Mouse (Mus musculus) kidney, postnatal 0 days (tissue): Measurements from ENCODE around the gene Clpp. TPM values are rescaled to one million over a fixed set of nuclear protein-coding genes. Genes with fewer than 3 reads are reported as not detected.

Experiments used
- ATAC-seq: fragments of 200-750 bp; cut with Nextera tagmentation; replicated peaks from 2 replicates; pipeline ENCODE4 v1.8.0; 2017; ENCODE audit warnings: low read depth, moderate number of reproducible peaks, moderate TSS enrichment, moderate library complexity; ENCODE audit not compliant: low FRiP score
- DNase-seq: peaks from one replicate; pipeline ENCODE4 v3.0.0-alpha.2; 2016; ENCODE audit warnings: low spot score
- H3K27ac ChIP-seq: fragments of 300-500 bp; sonication (generic); 2 replicates; pipeline ENCODE4 v1.5.1; 2014; ENCODE audit warnings: mild to moderate bottlenecking
- H3K27me3 ChIP-seq: fragments of 300-500 bp; sonication (generic); 2 replicates; pipeline ENCODE4 v1.6.1; 2014; ENCODE audit warnings: low read length, mixed read lengths; ENCODE audit not compliant: insufficient read depth
- H3K36me3 ChIP-seq: fragments of 300-500 bp; sonication (generic); 2 replicates; pipeline ENCODE4 v1.6.1; 2014; ENCODE audit warnings: low read length, mixed read lengths; ENCODE audit not compliant: insufficient read depth
- H3K4me1 ChIP-seq: fragments of 300-500 bp; sonication (generic); replicated peaks from 2 replicates; pipeline ENCODE4 v1.6.1; 2014; ENCODE audit warnings: antibody characterized with exemption, low read length, mixed read lengths; ENCODE audit not compliant: insufficient read depth
- H3K4me2 ChIP-seq: fragments of 300-500 bp; sonication (generic); 2 replicates; pipeline ENCODE4 v1.6.1; 2014; ENCODE audit warnings: mild to moderate bottlenecking, low read length, moderate library complexity, mixed read lengths
- H3K4me3 ChIP-seq: fragments of 300-500 bp; sonication (generic); replicated peaks from 2 replicates; pipeline ENCODE4 v1.5.1; 2014; ENCODE audit warnings: low read depth, low read length
- H3K9ac ChIP-seq: fragments of 300-500 bp; sonication (generic); 2 replicates; pipeline ENCODE4 v1.6.1; 2014; ENCODE audit warnings: low read depth, low read length
- H3K9me3 ChIP-seq: fragments of 300-500 bp; sonication (generic); replicated peaks from 2 replicates; pipeline ENCODE4 v1.6.1; 2016; ENCODE audit warnings: low read length, inconsistent platforms, mixed read lengths
- CTCF ChIP-seq: IDR thresholded peaks from 2 replicates; pipeline ENCODE4 v1.5.1; 2016; ENCODE audit warnings: antibody characterized with exemption, low read depth, mild to moderate bottlenecking, moderate library complexity
- WGBS: fragments of 180-500 bp; shearing (Covaris S2); extraction: QIAGEN DNeasy Blood & Tissue Kit; methylation state at CpG from one replicate; pipeline ENCODE4 v1.1.7; 2014; 5-methylcytosine and 5-hydroxymethylcytosine counted together
- polyA plus RNA-seq: library from polyadenylated mRNA; unstranded; fragments of >200 nt; fragmentation: Nextera tagmentation; extraction: Ambion mirVana; gene quantifications from 2 replicates; pipeline ENCODE4 v1.2.1, GENCODE M21; 2015

The Clpp gene
- polyA plus RNA-seq, 1 experiment from 2014 or later, result 145 TPM

GRCm38 (mm10) chr17:57003994-57004393 is 13.9 kb downstream of the Clpp start:
- no peak overlapping the region for H3K4me3 ChIP-seq
- WGBS, result 92% methylated on average over 7 of the region's 7 CpGs
- H3K9me3 ChIP-seq, result no peaks in the 10 kb centered on the region
- DNase-seq (no peak), ATAC-seq (no peak)
- H3K27ac ChIP-seq, result no peak overlapping the region
- no peaks in the 10 kb centered on the region for H3K4me1 ChIP-seq
- TF ChIP-seq CTCF, result no peak
- no peaks in the 10 kb centered on the region for H3K27me3 ChIP-seq
- H3K4me2 ChIP-seq, result no peak overlapping the region
- H3K9ac ChIP-seq, result no peak overlapping the region
- H3K36me3 ChIP-seq, result peaks cover 54% of the 10 kb centered on the region

GRCm38 (mm10) chr17:57007137-57007905 is 17.2 kb downstream of the Clpp start:
- Histone ChIP-seq H3K9ac (no peak overlapping the region), H3K9me3 (no peaks in the 10 kb centered on the region), H3K27ac (no peak overlapping the region), H3K27me3 (no peaks in the 10 kb centered on the region), H3K36me3 (peaks cover 53% of the 10 kb centered on the region), H3K4me2 (no peak overlapping the region), H3K4me1 (peaks cover 10% of the 10 kb centered on the region; the same call in 1 of the 2 replicates), H3K4me3 (no peak overlapping the region)
- no peak for ATAC-seq
- no peak for DNase-seq
- WGBS, result 94% methylated on average over 13 of the region's 13 CpGs
- TF ChIP-seq CTCF, result peak; percentile 55

GRCm38 (mm10) chr17:57010911-57011235 is 20.8 kb downstream of the Clpp start:
- H3K27me3 ChIP-seq, result no peaks in the 10 kb centered on the region
- WGBS, result under 1% methylated on average over 19 of the region's 19 CpGs
- peaks cover 23% of the 10 kb centered on the region for H3K36me3 ChIP-seq
- ATAC-seq (peak; percentile 29), DNase-seq (no peak)
- H3K4me1 ChIP-seq, result peaks cover 10% of the 10 kb centered on the region; the same call in 1 of the 2 replicates
- H3K9ac ChIP-seq, result peak overlapping the region; percentile 64
- H3K27ac ChIP-seq, result peak overlapping the region; percentile 65
- peak overlapping the region; percentile 72 for H3K4me2 ChIP-seq
- no peaks in the 10 kb centered on the region for H3K9me3 ChIP-seq
- H3K4me3 ChIP-seq, result peak overlapping the region; percentile 59
- TF ChIP-seq CTCF, result no peak

- Histone ChIP-seq H3K4me2 (peak within 1 kb of the TSS; percentile 91), H3K9ac (peak within 1 kb of the TSS; percentile 78), H3K9me3 (no peaks in the 10 kb centered on the region), H3K4me3 (peak within 1 kb of the TSS; percentile 59), H3K36me3 (peaks cover 18% of the 10 kb centered on the region), H3K27ac (peak within 1 kb of the TSS; percentile 91), H3K27me3 (no peaks in the 10 kb centered on the region), H3K4me1 (peaks cover 10% of the 10 kb centered on the region; the same call in 1 of the 2 replicates)
- WGBS, result under 1% methylated on average over 51 of the region's 51 CpGs
- ATAC-seq (peak; percentile 91), DNase-seq (peak; percentile 98)
- peak; percentile 11; the same call in 1 of the 2 replicates for TF ChIP-seq CTCF
These were observed 21.4 kb downstream of the Clpp start, which contains the start of the genes Gtf2f1 and Gm17949 for GRCm38 (mm10) chr17:57011236-57012141. Gene Gtf2f1 (minus strand): TSS chr17:57011288. Gene Gm17949 (plus strand): TSS chr17:57011469.

GRCm38 (mm10) chr17:57012245-57012795 is 22.2 kb downstream of the Clpp start:
- H3K27me3 ChIP-seq, result no peaks in the 10 kb centered on the region

GRCm38 (mm10) chr17:57019693-57020092 is 29.6 kb downstream of the Clpp start:
- Histone ChIP-seq H3K27ac (no peak overlapping the region), H3K9me3 (no peaks in the 10 kb centered on the region), H3K4me2 (no peak overlapping the region), H3K27me3 (no peaks in the 10 kb centered on the region), H3K9ac (no peak overlapping the region), H3K36me3 (peaks cover 40% of the 10 kb centered on the region), H3K4me1 (no peaks in the 10 kb centered on the region), H3K4me3 (no peak overlapping the region)
- DNase-seq, result no peak
- 79% methylated on average over 2 of the region's 2 CpGs for WGBS
- no peak; the same call in 1 of the 2 replicates for ATAC-seq
- no peak for TF ChIP-seq CTCF

More at GRCm38 (mm10) chr17:57012245-57012795, 22.2 kb downstream of the Clpp start:
- DNase-seq, result no peak
- Histone ChIP-seq H3K4me2 (peak overlapping the region; percentile 91), H3K9ac (peak overlapping the region; percentile 78; the same call in 1 of the 2 replicates), H3K36me3 (peaks cover 11% of the 10 kb centered on the region; the same call in 1 of the 2 replicates), H3K4me3 (peak overlapping the region; percentile 59), H3K27ac (peak overlapping the region; percentile 91), H3K9me3 (no peaks in the 10 kb centered on the region), H3K4me1 (peaks cover 10% of the 10 kb centered on the region; the same call in 1 of the 2 replicates)
- 59% methylated on average over 13 of the region's 13 CpGs for WGBS
- no peak for TF ChIP-seq CTCF
- no peak for ATAC-seq
